Mouse (Mus musculus): ENCODE results near the gene Adar.
"Not testable (repeated sequence)": the region's sequence is repeated elsewhere in the genome, so short reads cannot be mapped to it uniquely, and the experiment has no call there.

Gene Adar

GRCm38 (mm10) chr3:89794616-89795015 lies 79.8 kb downstream of the Adar start:
- DNase-seq (ENCODE audit: low spot score in 2 of 2) = no peak

GRCm38 (mm10) chr3:89795746-89796145 lies 80.9 kb downstream of the Adar start:
- no peak for DNase-seq (ENCODE audit: low spot score in 2 of 2)

GRCm38 (mm10) chr3:89796358-89796757 lies 81.5 kb downstream of the Adar start:
- DNase-seq (ENCODE audit: low spot score in 2 of 2) = no peak

GRCm38 (mm10) chr3:89798518-89798917 lies 83.7 kb downstream of the Adar start:
- DNase-seq (ENCODE audit: low spot score in 2 of 2) = no peak

- DNase-seq (ENCODE audit: low spot score in 2 of 2) = no peak
These were observed 84.7 kb downstream of the Adar start for GRCm38 (mm10) chr3:89799476-89799875.

GRCm38 (mm10) chr3:89800078-89800477 lies 85.3 kb downstream of the Adar start:
- DNase-seq (ENCODE audit: low spot score in 2 of 2) = not testable (repeated sequence)

GRCm38 (mm10) chr3:89800774-89801506 lies 86.1 kb downstream of the Adar start:
- DNase-seq (ENCODE audit: low spot score in 2 of 2) = no peak

GRCm38 (mm10) chr3:89801507-89801847 lies 86.7 kb downstream of the Adar start:
- peak in 1 of 2 experiments; percentile 32 for DNase-seq (ENCODE audit: low spot score in 2 of 2)

- DNase-seq (ENCODE audit: low spot score in 2 of 2) = no peak
These were observed 88.1 kb downstream of the Adar start for GRCm38 (mm10) chr3:89802876-89803275.
